9 mouse cellular contexts compared by ENCODE assay signal in the genomic region with DNA sequence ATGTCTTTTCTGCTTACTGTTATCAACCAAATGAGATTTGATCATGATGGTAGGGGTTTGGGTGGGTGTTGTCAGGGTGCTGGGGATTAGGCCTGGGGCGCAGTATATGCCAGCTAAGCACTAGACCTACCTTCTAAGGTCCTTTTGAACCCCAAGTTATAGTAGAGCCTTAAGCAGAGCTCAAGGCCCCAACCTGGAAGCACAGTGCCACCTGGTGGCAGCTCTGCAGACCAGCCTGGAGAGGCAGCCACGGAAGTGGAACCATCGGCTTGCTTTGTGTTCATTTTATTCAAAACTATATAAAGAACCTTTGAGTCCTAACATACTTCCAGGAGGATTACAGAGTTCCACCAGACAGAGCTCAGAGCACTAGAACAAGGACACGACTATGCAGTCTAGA. TPM values are rescaled to one million over a fixed set of nuclear protein-coding genes. Genes with fewer than 3 reads are reported as not detected.
DNase-seq lines count a peak whose midpoint lies in the region; ATAC-seq and TF ChIP-seq lines count a peak whose summit lies in the region.
"Had no signal": no experiment of that assay in that cellular context is flagged by ENCODE, and none has a peak within 500 bp of the region (broad histone marks: within the 10 kb centered on the region; RNA-seq: fewer than 3 reads in every experiment).

No protein-coding gene starts in this region.

- H3K9me3 ChIP-seq in hindbrain, embryonic 14.5 days (ENCODE audit: control insufficient read depth, low read length) = no peaks in the 10 kb centered on the region
- no peaks in the 10 kb centered on the region for H3K9me3 ChIP-seq in hindbrain, embryonic 13.5 days
- H3K9me3 ChIP-seq in E14TG2a.4 (ENCODE audit: low read length) = no peaks in the 10 kb centered on the region; the same call in 1 of the 2 replicates
- H3K9me3 ChIP-seq in midbrain, postnatal 0 days (ENCODE audit: low read length) = no peaks in the 10 kb centered on the region
- H3K9me3 ChIP-seq: lung, embryonic 15.5 days had no signal

- no peak overlapping the region for H3K4me3 ChIP-seq in hindbrain, embryonic 14.5 days (replicated peaks; ENCODE audit: low read length)
- H3K4me3 ChIP-seq in hindbrain, embryonic 13.5 days = no peak overlapping the region
- no peak overlapping the region for H3K4me3 ChIP-seq in E14TG2a.4 (replicated peaks; ENCODE audit: low read length)
- no peak overlapping the region for H3K4me3 ChIP-seq in midbrain, postnatal 0 days (ENCODE audit: low read depth, low read length)
- H3K4me3 ChIP-seq: lung, embryonic 15.5 days had no signal

- no peak overlapping the region for H3K27ac ChIP-seq in hindbrain, embryonic 14.5 days
- no peak overlapping the region for H3K27ac ChIP-seq in hindbrain, embryonic 13.5 days
- no peak overlapping the region for H3K27ac ChIP-seq in midbrain, postnatal 0 days (ENCODE audit: low read depth, low read length)
- H3K27ac ChIP-seq: lung, embryonic 15.5 days had no signal

- intact Hi-C loops in gastrocnemius, postnatal 14 days (cut with DNase I; ENCODE audit: low total_unique reads) = loop anchor here (5.0 kb wide), 1 partner anchor 34 kb away; no protein-coding TSS in a partner anchor

- peak; percentile 76 for TF ChIP-seq CTCF in E14TG2a.4 (conservative IDR thresholded peaks at IDR 0.05; ENCODE audit: low read length)
- peak; percentile 83 for TF ChIP-seq CTCF in midbrain, postnatal 0 days (IDR thresholded peaks at IDR 0.05)

- no peak overlapping the region for H3K9ac ChIP-seq in hindbrain, embryonic 14.5 days
- no peak overlapping the region for H3K9ac ChIP-seq in hindbrain, embryonic 13.5 days
- no peak overlapping the region for H3K9ac ChIP-seq in midbrain, postnatal 0 days (replicated peaks; ENCODE audit: low read length, poor library complexity, severe bottlenecking)
- H3K9ac ChIP-seq: lung, embryonic 15.5 days had no signal

- no peaks in the 10 kb centered on the region for H3K27me3 ChIP-seq in hindbrain, embryonic 14.5 days (ENCODE audit: control insufficient read depth, insufficient read depth, low read length)
- H3K27me3 ChIP-seq in hindbrain, embryonic 13.5 days = no peaks in the 10 kb centered on the region
- H3K27me3 ChIP-seq in E14TG2a.4 (ENCODE audit: insufficient read depth, low read length) = no peaks in the 10 kb centered on the region
- no peaks in the 10 kb centered on the region for H3K27me3 ChIP-seq in midbrain, postnatal 0 days (ENCODE audit: insufficient read depth, low read length)
- H3K27me3 ChIP-seq: lung, embryonic 15.5 days had no signal

- peaks cover 32% of the 10 kb centered on the region for H3K36me3 ChIP-seq in hindbrain, embryonic 14.5 days (replicated peaks; ENCODE audit: control insufficient read depth, insufficient read depth)
- peaks cover 61% of the 10 kb centered on the region for H3K36me3 ChIP-seq in hindbrain, embryonic 13.5 days
- H3K36me3 ChIP-seq in E14TG2a.4 (ENCODE audit: insufficient read depth, low read length) = peaks cover 32% of the 10 kb centered on the region
- peaks cover 39% of the 10 kb centered on the region for H3K36me3 ChIP-seq in midbrain, postnatal 0 days (ENCODE audit: insufficient read depth, low read length)

- H3K4me2 ChIP-seq in hindbrain, embryonic 14.5 days (replicated peaks) = no peak overlapping the region
- H3K4me2 ChIP-seq in hindbrain, embryonic 13.5 days = no peak overlapping the region
- no peak overlapping the region for H3K4me2 ChIP-seq in midbrain, postnatal 0 days (ENCODE audit: low read depth, low read length, poor library complexity, severe bottlenecking)
- H3K4me2 ChIP-seq: lung, embryonic 15.5 days had no signal

- WGBS in hindbrain, embryonic 14.5 days = 42% methylated on average over 4 of the region's 4 CpGs
- WGBS in hindbrain, embryonic 13.5 days = 43% methylated on average over 4 of the region's 4 CpGs
- 43% methylated on average over 4 of the region's 4 CpGs for WGBS in midbrain, postnatal 0 days

- DNase-seq in hindbrain, embryonic 14.5 days (ENCODE audit: low spot score) = peak; percentile 71
- DNase-seq in brain, adult 2 months (ENCODE audit: low read depth, low spot score) = peak; percentile 83
- peak; percentile 58 for DNase-seq in gastrocnemius, postnatal 14 days
- peak; percentile 19 to 28 for DNase-seq in layer of hippocampus, postnatal 36 days
- peak; percentile 60 for DNase-seq in midbrain, postnatal 0 days (ENCODE audit: low spot score)
- peak; percentile 31 to 78 for DNase-seq in thymus, postnatal 10 days (ENCODE audit: low spot score in 2 of 2)

- no peak for ATAC-seq in hindbrain, embryonic 14.5 days (ENCODE audit: low FRiP score)
- no peak for ATAC-seq in hindbrain, embryonic 13.5 days (ENCODE audit: low FRiP score)
- ATAC-seq in midbrain, postnatal 0 days (ENCODE audit: low FRiP score) = no peak

- H3K4me1 ChIP-seq in hindbrain, embryonic 14.5 days (replicated peaks; ENCODE audit: control insufficient read depth, insufficient read depth, low read length) = no peaks in the 10 kb centered on the region
- no peaks in the 10 kb centered on the region for H3K4me1 ChIP-seq in hindbrain, embryonic 13.5 days (replicated peaks)
- H3K4me1 ChIP-seq in E14TG2a.4 (replicated peaks; ENCODE audit: low read depth, low read length) = peaks cover 52% of the 10 kb centered on the region
- H3K4me1 ChIP-seq in midbrain, postnatal 0 days (ENCODE audit: insufficient read depth, low read length) = no peaks in the 10 kb centered on the region
- H3K4me1 ChIP-seq: lung, embryonic 15.5 days had no signal

RNA-seq across cellular contexts. Expression of gene Ncmap, which starts 13.6 kb away (rescaled TPM):
- polyA plus RNA-seq in hindbrain, embryonic 14.5 days (2014; fragmentation: Nextera tagmentation; extraction: Ambion mirVana) = 0.90 and 1.0 TPM in 2 replicates
- 0.75 and 1.2 TPM in 2 replicates for polyA plus RNA-seq in hindbrain, embryonic 13.5 days (2015; fragmentation: Nextera tagmentation; extraction: Ambion mirVana)
- 10 to 100 TPM in 1 of 2 experiments, 1 to 10 TPM in 1; 5.6 to 19.2 TPM for total RNA-seq in gastrocnemius, postnatal 14 days (2021)
- under 1 TPM; 0.47 to 0.56 TPM for total RNA-seq in layer of hippocampus, postnatal 36 days (2021)
- 0.71 and 1.3 TPM in 2 replicates for total RNA-seq in midbrain, postnatal 0 days (2014; rRNA removed)
- 0.98 and 1.5 TPM in 2 replicates for polyA plus RNA-seq in midbrain, postnatal 0 days (2015; fragmentation: Nextera tagmentation; extraction: Ambion mirVana)

RNA-seq across cellular contexts. Expression of gene Rcan3, which starts 22.0 kb away (rescaled TPM):
- polyA plus RNA-seq in hindbrain, embryonic 14.5 days (2014; fragmentation: Nextera tagmentation; extraction: Ambion mirVana) = 46.0 and 48.8 TPM in 2 replicates
- polyA plus RNA-seq in hindbrain, embryonic 13.5 days (2015; fragmentation: Nextera tagmentation; extraction: Ambion mirVana) = 31.2 and 31.8 TPM in 2 replicates
- total RNA-seq in gastrocnemius, postnatal 14 days (2021) = 1 to 10 TPM; 6.1 to 6.7 TPM
- 10 to 100 TPM; 26.8 to 27.5 TPM for total RNA-seq in layer of hippocampus, postnatal 36 days (2021)
- total RNA-seq in midbrain, postnatal 0 days (2014; rRNA removed) = 89.6 and 113 TPM in 2 replicates
- polyA plus RNA-seq in midbrain, postnatal 0 days (2015; fragmentation: Nextera tagmentation; extraction: Ambion mirVana) = 61.6 and 67.7 TPM in 2 replicates

RNA-seq across cellular contexts. Expression of gene Srrm1, which starts 58.5 kb away (rescaled TPM):
- polyA plus RNA-seq in hindbrain, embryonic 14.5 days (2014; fragmentation: Nextera tagmentation; extraction: Ambion mirVana) = 137 and 146 TPM in 2 replicates
- 215 and 220 TPM in 2 replicates for polyA plus RNA-seq in hindbrain, embryonic 13.5 days (2015; fragmentation: Nextera tagmentation; extraction: Ambion mirVana)
- total RNA-seq in gastrocnemius, postnatal 14 days (2021) = 10 to 100 TPM; 57.8 to 68.3 TPM
- 100 to 1,000 TPM; 123 to 143 TPM for total RNA-seq in layer of hippocampus, postnatal 36 days (2021)
- total RNA-seq in midbrain, postnatal 0 days (2014; rRNA removed) = 40.1 and 48.3 TPM in 2 replicates
- polyA plus RNA-seq in midbrain, postnatal 0 days (2015; fragmentation: Nextera tagmentation; extraction: Ambion mirVana) = 142 and 173 TPM in 2 replicates

Comparison
In these comparisons a context has a peak if more than half of its experiments do, and no peak if none do; other contexts are left out.
1. DNase-seq: peak in every context shown above with its lines; median percentile 83 in brain, adult 2 months; 71 in hindbrain, embryonic 14.5 days; 60 in midbrain, postnatal 0 days; 58 in gastrocnemius, postnatal 14 days; 54 in thymus, postnatal 10 days; 24 in layer of hippocampus, postnatal 36 days.